Mouse (Mus musculus): ENCODE measurements around the gene Gnb3.
A peak's percentile ranks its signal among the peaks of the same experiment; 100 is the strongest.
"Not testable (repeated sequence)": the region's sequence is repeated elsewhere in the genome, so short reads cannot be mapped to it uniquely, and the experiment has no call there.

Gene Gnb3

GRCm38 (mm10) chr6:124816611-124817010, 23.5 kb downstream of the Gnb3 start:
- no peak for DNase-seq (ENCODE audit: low spot score in 2 of 2)

DNA sequence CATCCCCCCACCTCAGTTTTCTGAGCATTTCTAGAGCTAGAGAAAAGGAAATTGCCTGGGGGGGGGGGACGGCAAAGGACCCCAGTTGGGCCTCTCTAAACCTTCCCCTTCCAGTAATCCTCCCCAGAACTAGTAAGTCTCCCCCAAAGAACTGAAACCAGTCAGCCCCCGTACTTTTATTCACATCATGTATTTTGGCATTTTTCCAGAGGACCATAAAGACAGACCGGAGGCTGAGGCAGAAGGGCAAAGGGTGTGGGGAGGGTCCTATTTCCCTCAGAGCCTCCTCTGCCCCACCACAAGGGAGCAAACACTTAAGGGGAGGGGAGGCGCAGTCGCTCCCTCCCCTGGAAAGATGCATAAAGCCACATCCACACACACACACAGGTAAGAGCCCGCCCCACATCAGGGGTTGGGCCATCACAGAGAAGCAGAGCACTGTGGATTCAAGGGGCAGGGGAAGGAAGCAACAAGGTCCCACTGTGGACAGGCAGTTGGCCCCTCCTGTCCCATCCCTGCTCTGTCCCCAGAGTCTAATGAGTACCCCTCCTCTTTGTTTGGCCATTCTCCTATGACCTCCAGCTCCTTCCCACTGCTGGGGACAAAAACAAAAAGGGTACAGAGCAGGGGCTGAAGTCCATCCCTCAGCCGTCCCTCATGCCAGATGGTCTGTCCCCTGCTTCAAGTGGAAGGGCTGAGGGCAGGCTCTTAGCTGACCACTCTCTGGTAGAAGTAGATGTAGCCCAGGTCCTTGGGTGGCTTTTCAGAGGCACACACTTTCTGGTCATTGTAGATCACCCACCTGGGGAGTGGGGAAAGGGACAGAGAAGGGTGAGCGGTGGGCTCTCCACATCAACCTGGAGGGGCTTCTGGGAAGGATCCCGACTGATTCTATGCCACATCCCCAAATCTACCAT, 25.0 kb downstream of the Gnb3 start:
- DNase-seq (ENCODE audit: low spot score in 2 of 2), result no peak

GRCm38 (mm10) chr6:124814448-124814847, 25.6 kb downstream of the Gnb3 start:
- DNase-seq (ENCODE audit: low spot score in 2 of 2), result no peak

GRCm38 (mm10) chr6:124813933-124814332, 26.1 kb downstream of the Gnb3 start, which contains the start of gene Tpi1:
Gene Tpi1 (minus strand): TSS chr6:124814296.
- DNase-seq (ENCODE audit: low spot score in 2 of 2), result peak; percentile 83 to 85

DNA sequence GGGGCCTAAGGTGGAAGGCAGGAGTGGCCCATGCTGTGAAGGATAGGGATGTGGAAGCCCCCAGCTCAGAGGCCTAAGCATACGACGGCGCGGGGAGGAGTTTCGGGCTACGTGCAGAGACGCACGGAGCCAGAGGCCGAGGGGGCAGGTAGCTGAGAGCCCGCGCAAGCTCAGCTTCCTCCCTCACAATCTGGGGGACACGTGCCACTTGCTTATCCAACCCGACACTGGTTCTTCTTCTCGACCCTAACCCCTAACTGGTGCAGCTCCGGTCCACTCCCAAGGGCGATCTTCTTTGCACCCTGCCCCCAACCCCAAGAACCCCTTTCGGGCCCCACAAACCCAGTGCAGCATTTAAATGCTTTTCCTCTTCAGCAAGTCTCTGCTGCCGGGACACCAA, 26.6 kb downstream of the Gnb3 start:
- DNase-seq (ENCODE audit: low spot score in 2 of 2), result peak; percentile 45 to 47

DNA sequence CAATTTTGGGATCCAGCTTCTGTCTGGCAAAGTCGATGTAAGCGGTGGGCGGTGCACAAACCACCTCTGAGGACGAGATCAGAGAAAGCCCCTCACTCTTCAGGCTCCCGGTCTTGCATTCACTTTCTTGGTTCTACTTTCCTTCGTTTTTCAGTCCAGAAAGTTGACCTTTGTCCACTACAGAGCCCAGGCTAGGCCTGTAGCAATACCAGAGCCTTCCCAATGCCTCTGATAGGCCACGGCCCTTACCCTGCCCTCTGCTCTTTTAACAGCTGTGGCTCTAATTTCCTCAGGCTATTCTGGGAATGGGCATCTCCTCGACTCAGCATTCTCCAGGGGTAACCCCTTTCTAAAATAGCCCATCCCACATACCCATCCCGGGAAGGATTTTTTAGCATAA, 27.2 kb downstream of the Gnb3 start:
- DNase-seq (ENCODE audit: low spot score in 2 of 2), result no peak

DNA sequence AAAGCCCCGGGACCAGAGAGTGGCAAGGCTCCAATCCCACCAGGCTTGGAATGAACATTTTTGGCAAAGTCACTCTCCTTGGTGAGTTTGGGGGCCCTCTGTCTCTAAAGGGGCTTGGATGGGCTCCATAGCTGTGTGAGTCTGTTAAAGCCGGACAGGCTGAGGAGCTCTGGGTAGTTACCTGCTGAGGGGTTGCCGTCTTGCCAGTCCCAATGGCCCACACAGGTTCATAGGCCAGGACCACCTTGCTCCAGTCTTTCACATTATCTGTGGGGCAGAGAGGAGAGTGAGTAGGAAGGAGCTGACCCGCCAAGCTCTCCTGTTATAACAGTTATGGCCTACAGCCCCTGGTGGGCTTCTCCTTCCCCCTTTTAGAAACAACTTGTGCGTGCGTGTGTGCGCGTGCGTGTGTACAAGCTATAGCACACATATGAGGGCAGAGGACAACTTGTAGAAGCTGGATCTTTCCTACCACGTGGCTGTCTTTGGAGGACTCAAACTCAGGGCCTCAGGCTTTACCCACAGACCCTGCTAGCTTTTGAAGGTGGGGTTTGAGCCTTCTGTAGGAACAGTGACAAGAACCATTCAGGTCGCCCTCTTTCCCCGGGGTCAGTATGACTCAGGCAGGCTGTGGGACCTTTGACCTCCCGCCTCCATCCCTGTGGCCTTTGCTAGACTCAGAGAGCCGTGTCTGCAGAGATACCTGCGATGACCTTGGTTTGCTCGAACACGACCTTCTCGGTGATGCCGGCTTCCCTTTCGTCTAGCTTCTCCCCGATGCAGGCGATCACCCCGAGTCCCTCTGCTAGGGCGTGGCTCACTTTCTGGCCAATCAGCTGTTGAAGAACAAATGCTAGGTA, 28.1 kb downstream of the Gnb3 start:
- DNase-seq (ENCODE audit: low spot score in 2 of 2), result no peak

GRCm38 (mm10) chr6:124811403-124811665, 28.7 kb downstream of the Gnb3 start:
- DNase-seq (ENCODE audit: low spot score in 2 of 2), result no peak

DNA sequence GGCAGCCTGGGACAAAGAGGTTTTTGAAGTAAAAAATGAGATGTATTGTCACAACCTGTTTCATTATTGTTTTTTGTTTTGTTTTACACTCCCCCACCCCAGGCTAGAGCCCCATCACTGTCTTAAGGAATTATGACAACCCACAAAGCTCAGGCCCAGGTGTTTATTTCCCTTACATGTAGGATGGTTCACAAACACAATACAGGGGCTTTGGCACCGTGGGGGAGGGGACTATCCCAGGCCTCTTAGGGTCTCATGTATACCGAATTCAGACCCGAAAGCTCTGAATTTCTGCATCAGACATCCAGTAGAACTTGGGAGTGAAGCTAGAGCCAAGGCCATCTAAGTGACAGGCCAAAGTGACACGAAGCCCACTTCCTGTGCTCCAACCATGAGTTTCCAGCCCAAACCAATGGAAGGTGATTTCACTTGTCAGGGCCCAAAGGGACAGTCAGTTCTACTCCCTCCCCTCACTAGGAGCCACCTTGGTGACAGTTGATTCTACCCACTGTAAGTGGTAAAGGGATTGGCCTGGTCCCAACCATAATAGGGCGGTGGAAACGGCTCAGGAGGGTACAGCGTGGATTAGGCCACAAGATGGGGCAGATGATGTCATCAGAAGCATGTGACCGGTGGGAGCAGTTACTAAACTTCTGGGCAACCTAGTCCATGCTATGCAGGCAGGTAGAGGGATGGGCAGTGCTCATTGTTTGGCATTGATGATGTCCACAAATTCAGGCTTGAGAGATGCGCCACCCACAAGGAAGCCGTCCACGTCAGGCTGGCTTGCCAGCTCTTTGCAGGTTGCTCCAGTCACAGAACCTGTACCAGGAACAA, 29.3 kb downstream of the Gnb3 start:
- not testable (repeated sequence) for DNase-seq (ENCODE audit: low spot score in 2 of 2)

GRCm38 (mm10) chr6:124809775-124810538, 30.1 kb downstream of the Gnb3 start:
- DNase-seq (ENCODE audit: low spot score in 2 of 2), result no peak

DNA sequence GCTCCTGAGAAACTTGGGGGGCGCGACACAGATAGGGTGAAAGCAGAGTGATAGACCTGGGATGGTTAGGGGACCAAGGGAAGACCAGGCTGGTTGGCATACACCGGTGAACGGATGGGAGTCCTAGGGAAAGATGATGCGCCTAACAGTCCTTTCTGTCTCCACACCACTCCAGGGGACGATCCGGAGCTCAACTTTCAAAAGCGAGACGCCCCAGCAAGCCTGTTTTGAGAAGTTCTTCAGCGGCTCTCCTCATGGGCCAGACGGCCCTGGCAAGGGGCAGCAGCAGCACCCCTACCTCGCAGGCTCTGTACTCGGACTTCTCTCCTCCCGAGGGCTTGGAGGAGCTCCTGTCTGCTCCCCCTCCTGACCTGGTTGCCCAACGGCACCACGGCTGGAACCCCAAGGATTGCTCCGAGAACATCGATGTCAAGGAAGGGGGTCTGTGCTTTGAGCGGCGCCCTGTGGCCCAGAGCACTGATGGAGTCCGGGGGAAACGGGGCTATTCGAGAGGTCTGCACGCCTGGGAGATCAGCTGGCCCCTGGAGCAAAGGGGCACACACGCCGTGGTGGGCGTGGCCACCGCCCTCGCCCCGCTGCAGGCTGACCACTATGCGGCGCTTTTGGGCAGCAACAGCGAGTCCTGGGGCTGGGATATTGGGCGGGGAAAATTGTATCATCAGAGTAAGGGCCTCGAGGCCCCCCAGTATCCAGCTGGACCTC, 30.9 kb downstream of the Gnb3 start:
- peak; percentile 67 to 71 for DNase-seq (ENCODE audit: low spot score in 2 of 2)

- DNase-seq (ENCODE audit: low spot score in 2 of 2), result peak; percentile 42 to 59
These were observed 31.6 kb downstream of the Gnb3 start, which contains the start of gene Spsb2 for GRCm38 (mm10) chr6:124808358-124809012. Gene Spsb2 (plus strand): TSS chr6:124808661.

DNA sequence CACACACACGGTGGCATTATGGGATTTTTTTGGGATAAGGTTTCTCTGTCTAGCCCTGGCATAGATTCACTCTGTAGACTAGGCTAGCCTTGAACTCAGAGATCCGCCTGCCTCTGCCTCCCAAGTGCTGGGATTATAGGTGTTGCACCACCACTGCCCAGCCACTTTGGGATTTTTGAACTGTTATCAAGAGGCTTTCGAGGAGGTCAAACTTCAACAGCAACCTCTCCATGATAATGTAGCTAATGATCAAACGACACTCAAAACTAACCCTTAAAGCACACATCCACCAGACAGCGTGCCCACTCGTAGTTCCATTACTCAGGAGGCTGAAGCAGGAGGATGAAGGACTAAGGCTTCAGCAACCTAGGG, 32.1 kb downstream of the Gnb3 start:
- no peak for DNase-seq (ENCODE audit: low spot score in 2 of 2)

GRCm38 (mm10) chr6:124807366-124807765, 32.7 kb downstream of the Gnb3 start:
- DNase-seq (ENCODE audit: low spot score in 2 of 2), result no peak

DNA sequence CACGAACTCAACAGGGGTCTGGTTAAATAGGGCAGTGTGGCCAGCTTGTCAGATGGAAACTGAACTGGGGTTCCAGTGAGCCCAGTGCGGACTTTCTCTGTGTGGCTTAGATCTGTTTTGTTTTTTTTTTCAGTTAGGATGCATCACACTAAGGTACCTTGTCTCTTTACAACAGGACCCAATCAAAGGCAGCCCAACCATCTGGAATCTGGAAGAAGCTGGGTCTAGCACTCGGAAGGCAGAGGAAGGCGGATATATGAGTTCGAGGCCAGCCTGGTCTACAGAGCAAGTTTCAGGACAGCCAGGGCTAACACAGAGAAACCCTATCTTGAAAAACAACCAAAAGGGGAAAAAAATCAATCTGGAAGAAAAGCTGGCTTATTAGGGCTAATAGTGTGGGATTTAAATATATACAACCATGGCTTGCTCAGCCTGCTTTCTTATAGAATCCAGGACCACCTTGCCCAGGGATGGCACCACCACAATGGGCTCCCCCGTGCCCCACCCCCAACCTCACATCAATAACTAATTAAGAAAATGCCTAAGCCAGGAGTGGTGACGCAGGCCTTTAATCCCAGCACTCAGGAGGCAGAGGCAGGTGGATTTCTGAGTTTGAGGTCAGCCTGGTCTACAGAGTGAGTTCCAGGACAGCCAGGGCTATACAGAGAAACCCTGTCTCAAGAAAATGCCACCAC, 33.5 kb downstream of the Gnb3 start:
- DNase-seq (ENCODE audit: low spot score in 2 of 2), result no peak

GRCm38 (mm10) chr6:124805341-124806321, 34.4 kb downstream of the Gnb3 start:
- peak; percentile 89 to 91 for DNase-seq (ENCODE audit: low spot score in 2 of 2)

DNA sequence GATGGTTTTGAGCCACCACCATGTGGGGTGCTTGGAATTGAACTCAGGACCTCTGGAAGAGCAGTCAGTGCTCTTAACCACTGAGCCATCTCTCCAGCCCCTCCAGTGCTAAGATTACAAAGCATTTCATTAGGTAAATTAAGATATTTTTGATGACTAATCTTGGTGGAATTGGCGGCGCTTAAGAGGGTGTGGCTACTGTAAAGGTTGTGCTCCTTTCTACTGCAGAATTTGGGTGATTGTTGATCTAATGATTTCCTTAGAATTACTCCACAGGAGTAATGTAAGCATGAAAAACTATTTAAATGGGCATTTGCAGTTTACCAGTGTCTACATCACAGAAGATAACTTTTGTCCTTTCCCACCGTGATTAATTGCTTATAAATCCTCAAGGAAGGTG, 35.7 kb downstream of the Gnb3 start:
- no peak for DNase-seq (ENCODE audit: low spot score in 2 of 2)

GRCm38 (mm10) chr6:124803691-124804090, 36.4 kb downstream of the Gnb3 start:
- not testable (repeated sequence) for DNase-seq (ENCODE audit: low spot score in 2 of 2)

All from natural killer cell, adult 2 months (primary cell).